Mouse (Mus musculus): Measurements from ENCODE around the gene Gm20708.

DNA sequence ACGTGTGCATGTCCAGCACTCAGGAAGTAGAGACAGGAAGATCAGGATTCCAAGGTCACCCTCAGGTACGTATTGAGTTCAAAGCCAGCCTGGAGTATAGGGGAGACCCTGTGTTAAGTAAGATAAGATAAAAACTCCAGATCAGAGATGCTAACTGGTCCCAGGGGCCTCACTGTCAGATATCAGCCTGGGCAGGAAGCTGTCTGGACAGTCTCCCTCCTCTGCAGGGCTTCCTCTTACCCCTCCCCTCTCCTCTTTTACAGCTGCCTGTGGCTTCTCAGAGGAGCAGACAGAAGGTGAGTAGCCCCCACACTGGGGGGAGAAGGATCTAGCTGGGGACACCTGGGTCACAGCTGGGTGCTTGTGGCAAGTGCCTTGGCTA is 11.3 kb upstream of the Gm20708 start:
- TF ChIP-seq CTCF (IDR thresholded peaks at IDR 0.05; ENCODE audit: low read depth, low read length) (no peak), EP300 (IDR thresholded peaks at IDR 0.05; ENCODE audit: insufficient read depth, low read depth, low read length) (no peak)

Measured in ES-Bruce4 (cell line).